Mouse (Mus musculus): ENCODE results near the gene Rpl10a.

Rpl10a gene

GRCm38 (mm10) chr17:28328366-28328928 lies at the start of gene Rpl10a:
Gene Rpl10a, plus strand, starts transcription at chr17:28328471.
- peak; percentile 91 for DNase-seq (ENCODE audit: low spot score)

- no peak for DNase-seq (ENCODE audit: low spot score)
Observed at GRCm38 (mm10) chr17:28279236-28279635, 49.0 kb upstream of the Rpl10a start.

GRCm38 (mm10) chr17:28279780-28280422 lies 48.4 kb upstream of the Rpl10a start:
- DNase-seq (ENCODE audit: low spot score), result peak; percentile 37

- no peak for DNase-seq (ENCODE audit: low spot score)
Observed at GRCm38 (mm10) chr17:28280423-28280800, 47.9 kb upstream of the Rpl10a start.

- DNase-seq (ENCODE audit: low spot score), result no peak
Observed at GRCm38 (mm10) chr17:28280831-28281377, 47.4 kb upstream of the Rpl10a start.

GRCm38 (mm10) chr17:28281866-28282441 lies 46.3 kb upstream of the Rpl10a start:
- no peak for DNase-seq (ENCODE audit: low spot score)

GRCm38 (mm10) chr17:28283199-28283598 lies 45.1 kb upstream of the Rpl10a start:
- no peak for DNase-seq (ENCODE audit: low spot score)

GRCm38 (mm10) chr17:28286133-28286532 lies 42.1 kb upstream of the Rpl10a start:
- DNase-seq (ENCODE audit: low spot score), result no peak

GRCm38 (mm10) chr17:28286964-28287363 lies 41.3 kb upstream of the Rpl10a start:
- no peak for DNase-seq (ENCODE audit: low spot score)

- no peak for DNase-seq (ENCODE audit: low spot score)
Observed at GRCm38 (mm10) chr17:28287578-28287977, 40.7 kb upstream of the Rpl10a start.

- DNase-seq (ENCODE audit: low spot score), result no peak
Observed at GRCm38 (mm10) chr17:28287980-28288379, 40.3 kb upstream of the Rpl10a start.

- DNase-seq (ENCODE audit: low spot score), result peak; percentile 55
Observed at GRCm38 (mm10) chr17:28290262-28290661, 38.0 kb upstream of the Rpl10a start.

GRCm38 (mm10) chr17:28290671-28291070 lies 37.6 kb upstream of the Rpl10a start:
- no peak for DNase-seq (ENCODE audit: low spot score)

GRCm38 (mm10) chr17:28291346-28291745 lies 36.9 kb upstream of the Rpl10a start:
- no peak for DNase-seq (ENCODE audit: low spot score)

GRCm38 (mm10) chr17:28293716-28294115 lies 34.6 kb upstream of the Rpl10a start:
- no peak for DNase-seq (ENCODE audit: low spot score)

- DNase-seq (ENCODE audit: low spot score), result no peak
Observed at GRCm38 (mm10) chr17:28294449-28295333, 33.6 kb upstream of the Rpl10a start.

GRCm38 (mm10) chr17:28298888-28299287 lies 29.4 kb upstream of the Rpl10a start:
- DNase-seq (ENCODE audit: low spot score), result no peak

GRCm38 (mm10) chr17:28299669-28300320 lies 28.5 kb upstream of the Rpl10a start:
- DNase-seq (ENCODE audit: low spot score), result no peak

GRCm38 (mm10) chr17:28300323-28300722 lies 27.9 kb upstream of the Rpl10a start:
- no peak for DNase-seq (ENCODE audit: low spot score)

GRCm38 (mm10) chr17:28300850-28301249 lies 27.4 kb upstream of the Rpl10a start:
- DNase-seq (ENCODE audit: low spot score), result no peak

- no peak for DNase-seq (ENCODE audit: low spot score)
Observed at GRCm38 (mm10) chr17:28305172-28305571, 23.1 kb upstream of the Rpl10a start.
